Mouse (Mus musculus) adrenal gland, adult 2 months (tissue): ENCODE measurements around the gene Cfap61. TPM values are rescaled to one million over a fixed set of nuclear protein-coding genes. Genes with fewer than 3 reads are reported as not detected.
A peak's percentile ranks its signal among the peaks of the same experiment; 100 is the strongest.
"Not testable (repeated sequence)": the region's sequence is repeated elsewhere in the genome, so short reads cannot be mapped to it uniquely, and the experiment has no call there.

Source experiments
- DNase-seq: peaks from one replicate; pipeline ENCODE4 v3.0.0; 2021
- long read RNA-seq: library from polyadenylated mRNA; stranded (forward); transcript quantifications from one replicate; pipeline ENCODE4 v2.0.0, GENCODE M21; 2021
- polyA plus RNA-seq: library from polyadenylated mRNA; depleted of rRNA; stranded (reverse); fragments of >200 nt; gene quantifications from 2 replicates; pipeline ENCODE4 v1.2.3, GENCODE M21; 2012; rRNA removed
- total RNA-seq, 2 experiments: library from RNA; stranded (reverse); gene quantifications; 2 replicates each; pipeline ENCODE4 v1.2.3; 2021

The Cfap61 gene
- total RNA-seq (10 to 100 TPM; 47.1 to 57.1 TPM), polyA plus RNA-seq (36.1 and 37.0 TPM in 2 replicates)
- long read RNA-seq, partial matches to known transcripts, result 8 of 10 reads
- long read RNA-seq, other reads (novel, unspliced or antisense), result 2 of 10 reads

- DNase-seq, result peak; percentile 96
These were observed at the start of gene Cfap61, which contains the start of gene Crnkl1 for GRCm38 (mm10) chr2:145934339-145935231. Gene Cfap61 (plus strand): TSS chr2:145934784. Gene Crnkl1 (minus strand): TSS chr2:145935014.

DNA sequence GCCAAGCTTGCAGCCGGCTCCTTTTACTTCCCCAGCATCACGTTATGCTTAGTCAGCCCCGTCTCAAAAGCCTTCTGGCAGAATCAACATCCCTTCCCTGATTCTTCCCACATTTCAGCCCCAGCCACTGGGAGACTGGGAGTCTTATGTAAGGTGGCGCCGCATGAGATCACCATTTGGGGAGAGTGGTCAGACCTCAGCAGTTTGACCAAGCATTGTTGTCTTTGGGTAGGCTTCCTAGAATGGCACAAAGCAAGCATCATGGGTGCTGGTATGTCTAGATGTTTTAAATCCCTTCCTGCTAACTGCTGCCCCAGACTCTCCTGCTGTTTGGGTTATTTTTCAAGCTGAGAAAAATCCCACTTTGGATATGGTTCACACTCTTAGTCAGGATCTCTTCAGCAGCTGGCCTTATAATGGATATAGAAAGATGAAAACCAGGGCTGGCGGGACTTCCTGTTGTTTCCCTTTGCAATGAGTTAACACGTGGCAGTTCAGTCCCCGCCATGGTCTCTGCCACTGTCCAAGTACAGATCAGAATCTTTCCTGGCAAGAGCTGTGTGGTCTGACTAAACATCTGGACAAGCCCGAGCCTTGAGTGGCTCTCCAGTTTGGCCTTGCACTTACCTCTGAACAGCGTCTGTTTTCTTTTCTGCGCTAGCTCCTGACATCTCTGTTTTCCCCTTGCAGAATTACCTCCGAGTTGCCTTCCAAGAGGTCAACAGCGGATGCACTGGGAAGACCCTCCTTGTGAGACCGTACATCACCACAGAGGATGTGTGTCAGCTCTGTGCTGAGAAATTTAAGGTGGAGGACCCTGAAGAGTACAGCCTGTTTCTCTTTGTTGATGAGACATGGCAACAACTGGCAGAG, 49.4 kb upstream of the Cfap61 start:
- DNase-seq, result peak; percentile 59

GRCm38 (mm10) chr2:145887937-145888765, 46.4 kb upstream of the Cfap61 start:
- DNase-seq, result peak; percentile 66

DNA sequence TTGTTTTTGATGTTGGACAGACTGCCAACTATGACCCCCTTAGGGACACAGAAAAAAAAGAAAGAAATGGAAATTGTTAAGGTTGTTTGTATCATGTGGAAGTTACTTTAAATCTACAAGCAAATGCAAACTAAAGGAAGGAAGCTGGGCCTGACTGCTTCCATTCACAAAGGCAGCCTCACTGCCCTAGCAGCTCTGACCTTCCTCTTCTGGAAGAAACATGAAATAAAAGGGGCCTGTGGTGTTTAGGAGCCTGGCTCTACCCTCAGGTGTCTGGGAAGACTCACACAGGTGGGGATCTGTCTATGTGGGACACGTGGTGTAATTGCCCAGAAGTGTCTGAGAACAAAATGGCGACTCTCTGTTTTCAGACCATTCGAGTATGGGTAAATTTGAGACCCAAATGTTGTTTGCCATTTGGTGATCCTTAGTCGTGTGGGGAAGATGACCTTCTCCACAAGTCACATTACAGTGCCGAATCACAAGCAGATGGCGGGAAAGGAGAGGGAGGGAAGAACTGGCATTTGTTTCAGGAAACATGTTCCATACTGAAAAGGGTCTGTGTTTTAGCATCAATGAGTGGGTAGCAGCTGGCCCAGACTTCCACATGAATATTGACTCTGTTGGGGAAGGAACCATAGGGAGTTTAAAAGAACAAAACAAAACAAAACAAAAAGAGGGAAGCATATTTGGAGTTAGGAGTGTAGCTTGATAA, 45.7 kb upstream of the Cfap61 start:
- no peak for DNase-seq

DNA sequence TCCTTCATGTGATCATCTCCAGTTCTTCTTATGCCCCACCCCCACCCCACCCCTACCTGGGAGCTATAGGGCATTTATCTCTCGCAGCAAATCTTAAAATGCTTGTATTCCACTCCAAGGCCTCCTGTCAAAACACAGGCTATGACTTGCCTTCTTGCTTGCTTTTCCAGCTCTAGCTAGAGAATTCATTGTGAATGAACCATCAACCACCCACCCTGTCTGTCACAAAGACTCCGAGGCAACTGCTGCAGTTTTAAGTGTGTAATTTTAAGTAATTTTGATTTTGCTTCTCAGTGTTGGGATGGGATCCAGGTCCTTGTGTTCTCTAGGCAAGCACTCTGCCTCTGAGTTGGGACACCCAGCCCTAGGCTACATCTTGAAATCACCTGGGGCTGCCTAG, 44.0 kb upstream of the Cfap61 start:
- DNase-seq, result no peak

- no peak for DNase-seq
These were observed 40.8 kb upstream of the Cfap61 start for GRCm38 (mm10) chr2:145893756-145894155.

GRCm38 (mm10) chr2:145898106-145898505, 36.5 kb upstream of the Cfap61 start:
- DNase-seq, result no peak

DNA sequence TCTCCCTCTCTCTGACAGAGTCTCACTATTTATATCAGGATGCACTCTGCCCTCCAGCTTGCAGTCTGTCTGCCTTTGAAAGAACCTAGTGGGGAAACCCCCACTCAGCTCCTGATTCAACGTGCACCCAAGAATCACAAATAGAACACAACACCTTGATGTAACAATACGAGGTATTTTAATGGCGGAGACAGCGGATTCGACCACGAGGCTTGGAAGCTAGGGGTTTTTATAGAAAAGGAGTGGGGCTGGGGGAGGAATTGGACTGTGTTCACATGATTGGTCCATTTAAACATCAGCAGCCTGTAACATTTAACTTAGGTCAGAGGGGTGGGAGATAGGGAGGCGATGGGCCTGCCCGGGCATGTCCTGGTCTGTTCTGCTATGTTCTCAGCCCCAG, 34.3 kb upstream of the Cfap61 start:
- not testable (repeated sequence) for DNase-seq

DNA sequence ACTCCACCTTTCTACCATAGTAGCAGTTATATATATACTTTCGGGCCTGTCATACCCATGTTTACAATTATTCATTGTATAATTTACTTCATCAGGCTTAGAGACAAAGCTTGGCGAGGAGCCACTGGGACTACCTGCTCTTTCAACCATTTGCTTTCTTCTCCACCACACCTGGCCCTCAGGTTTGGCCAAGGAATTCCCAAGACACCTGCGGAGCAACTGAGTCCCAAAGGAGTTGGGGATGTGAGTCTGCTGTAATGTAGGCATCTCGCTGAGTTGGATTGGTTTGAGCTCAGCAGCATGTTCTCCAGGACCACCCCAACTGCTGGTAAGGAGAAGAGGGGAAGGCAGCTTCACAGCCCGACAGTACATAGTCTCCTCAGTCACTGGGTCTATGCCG, 32.7 kb upstream of the Cfap61 start, which contains the start of gene Naa20:
TSS of gene Naa20 (plus strand) at position 239 of the 400 bp plus-strand sequence.
- DNase-seq, result no peak

DNA sequence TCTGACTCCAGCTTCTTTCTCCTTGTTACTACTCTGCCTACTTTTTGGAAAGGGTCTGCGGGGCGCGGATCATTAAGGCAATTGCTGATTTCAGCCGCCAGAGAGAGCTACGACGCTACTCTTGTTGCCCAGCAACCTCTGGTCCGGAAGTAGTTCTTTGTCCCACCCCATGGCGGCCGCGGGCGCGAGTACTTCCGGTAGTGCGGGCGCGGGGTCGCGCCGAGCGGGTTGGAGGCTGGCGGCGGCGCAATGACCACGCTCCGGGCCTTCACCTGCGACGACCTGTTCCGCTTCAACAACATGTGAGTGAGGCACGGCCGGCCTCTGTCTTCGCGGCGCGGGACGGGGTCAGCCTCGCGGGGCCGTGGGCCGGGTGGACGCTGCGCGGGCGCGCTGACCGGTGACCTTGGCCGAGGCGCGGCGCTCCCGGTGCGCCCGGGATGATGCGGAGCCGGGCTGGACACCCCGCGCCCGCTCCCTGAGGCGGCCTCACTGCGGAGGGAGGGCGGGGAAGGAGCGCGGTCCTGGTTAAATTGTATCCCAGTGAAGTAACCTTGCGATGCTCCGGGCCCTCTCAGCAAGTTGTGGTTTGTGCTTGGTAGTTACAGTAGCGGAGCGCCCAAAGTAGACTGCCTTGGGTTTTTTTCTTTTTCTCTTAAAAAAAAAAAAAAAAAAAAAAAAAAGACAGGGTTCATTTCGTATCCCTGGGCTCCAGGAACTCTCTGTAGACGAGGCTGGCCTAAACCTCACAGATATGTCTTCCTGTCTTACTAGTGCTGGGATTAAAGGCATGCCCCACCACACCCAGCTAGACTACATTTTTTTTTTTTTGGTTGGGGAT, 31.3 kb upstream of the Cfap61 start:
- DNase-seq, result peak; percentile 93

DNA sequence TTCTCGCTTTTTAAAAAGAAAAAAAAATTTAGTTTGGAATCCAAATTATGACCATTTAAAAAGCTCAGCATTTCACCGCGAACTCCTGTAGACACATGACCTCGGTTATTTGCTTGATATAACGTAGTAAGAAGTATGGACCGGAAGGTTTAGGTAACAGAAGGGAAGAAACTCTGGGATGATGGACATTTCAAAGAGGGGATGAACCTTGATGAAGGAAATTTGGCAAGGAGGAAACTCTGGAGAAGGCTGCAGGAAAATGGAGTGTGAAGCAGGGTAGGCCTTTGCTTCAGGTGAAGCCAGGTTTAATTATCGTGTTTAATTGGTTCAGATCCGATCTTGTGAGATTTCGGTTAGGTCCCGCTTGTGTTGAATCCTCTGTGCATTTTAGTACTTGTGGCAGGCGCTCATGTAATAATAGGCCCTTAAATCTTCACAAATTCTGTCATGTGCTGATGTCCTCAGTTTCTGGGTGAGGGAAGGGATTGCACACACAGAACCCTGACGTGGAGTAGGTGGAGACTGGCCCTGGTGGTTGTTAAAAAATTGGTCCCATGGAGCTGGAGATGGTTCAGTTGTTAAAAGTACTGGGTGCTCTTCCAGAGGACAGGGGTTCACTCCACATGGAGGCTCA, 30.5 kb upstream of the Cfap61 start:
- no peak for DNase-seq

- no peak for DNase-seq
These were observed 29.4 kb upstream of the Cfap61 start for GRCm38 (mm10) chr2:145905156-145905555.

GRCm38 (mm10) chr2:145905884-145906283, 28.7 kb upstream of the Cfap61 start:
- not testable (repeated sequence) for DNase-seq

GRCm38 (mm10) chr2:145920941-145921650, 13.5 kb upstream of the Cfap61 start:
- DNase-seq, result no peak

DNA sequence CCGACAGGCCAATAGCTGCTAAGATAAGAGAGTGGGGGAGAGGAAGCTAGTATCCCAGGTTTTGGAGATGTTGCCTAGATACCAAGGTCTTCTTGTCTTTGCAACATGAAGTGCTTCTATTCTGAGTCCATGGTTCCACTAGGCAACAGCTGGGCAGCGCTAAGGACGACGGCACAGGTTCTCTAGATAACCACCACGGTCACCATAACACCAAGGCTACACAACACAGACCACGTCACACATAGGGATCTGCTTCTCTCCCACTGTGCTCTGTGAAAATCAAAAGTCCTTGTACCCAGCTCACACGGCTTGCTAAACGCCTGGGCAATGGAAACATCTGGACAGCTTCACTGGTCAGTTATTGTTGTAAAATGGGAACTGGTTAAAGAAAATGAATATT, 2.4 kb downstream of the Cfap61 start:
- DNase-seq, result peak; percentile 45

GRCm38 (mm10) chr2:145941403-145941802, 6.8 kb downstream of the Cfap61 start:
- DNase-seq, result no peak

DNA sequence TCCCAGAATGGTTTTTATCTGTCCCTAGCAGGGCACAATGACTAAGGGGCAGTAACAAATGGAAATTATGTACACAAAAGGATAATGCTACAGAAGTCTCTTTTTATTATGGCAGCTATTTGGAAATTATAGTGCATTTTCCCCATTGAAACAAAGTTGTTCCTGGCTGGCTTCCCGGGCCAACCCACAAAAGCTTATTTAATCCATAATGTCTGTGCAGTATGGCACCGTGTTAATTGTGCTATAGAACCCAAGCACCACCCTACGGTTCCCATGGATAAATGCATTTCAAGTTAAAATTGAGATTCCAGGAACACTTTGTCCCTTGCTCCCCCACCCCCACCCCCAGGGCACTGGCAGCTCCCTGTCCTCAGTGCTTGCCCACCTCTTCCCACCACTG, 9.7 kb downstream of the Cfap61 start:
- DNase-seq, result no peak

DNA sequence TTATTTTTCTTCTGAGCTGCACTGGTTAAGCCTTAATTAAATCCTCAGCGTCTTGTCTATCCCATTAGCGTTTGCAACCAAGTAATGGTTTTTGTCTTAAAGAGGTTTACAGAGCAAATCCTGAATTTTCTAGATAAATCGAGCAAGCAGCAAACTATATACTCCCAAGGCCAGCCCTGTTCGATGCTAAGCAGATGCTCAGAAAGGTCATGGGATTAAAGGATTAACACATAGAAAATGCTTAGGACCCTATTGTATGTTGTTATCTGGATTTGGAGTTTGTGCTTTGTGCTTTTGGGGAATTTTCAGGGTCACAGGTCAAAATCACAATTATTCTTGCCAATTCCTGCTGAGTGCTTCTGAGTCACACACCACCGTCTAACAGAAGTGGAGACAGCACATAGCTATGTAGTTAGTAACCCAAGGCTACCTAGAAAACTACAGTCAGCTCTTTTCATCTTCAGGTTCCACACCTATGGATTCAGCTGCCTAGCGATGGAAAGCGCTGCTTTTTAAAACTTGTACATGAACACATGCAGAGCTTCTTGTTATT, 13.9 kb downstream of the Cfap61 start:
- peak; percentile 48 for DNase-seq
